Mouse (Mus musculus): ENCODE results near the gene Actl7a.

Gene Actl7a

GRCm38 (mm10) chr4:56743363-56744195, at the start of gene Actl7a:
TSS of gene Actl7a (plus strand) at chr4:56743413.
- no peak for DNase-seq

DNA sequence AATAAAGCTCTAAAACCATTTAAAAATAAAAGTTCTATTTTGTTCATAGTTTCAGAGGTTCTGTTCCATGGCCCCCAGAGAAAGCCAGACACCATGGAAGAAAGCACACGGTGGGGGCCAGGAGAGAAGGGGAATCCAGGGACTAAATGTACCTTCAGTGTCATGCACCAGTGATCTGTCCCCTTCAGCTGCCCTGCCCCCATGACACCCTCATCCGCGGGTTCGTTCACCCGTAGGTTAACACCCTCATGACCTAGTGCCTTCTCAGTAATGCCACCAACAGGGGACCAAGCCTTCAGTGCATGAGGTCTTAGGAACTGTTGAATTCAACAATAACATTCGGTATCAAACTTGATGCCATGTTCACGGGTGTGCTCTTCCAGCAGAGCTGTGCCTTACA, 46.8 kb upstream of the Actl7a start:
- no peak for DNase-seq

GRCm38 (mm10) chr4:56698671-56699070, 44.5 kb upstream of the Actl7a start:
- no peak for DNase-seq

DNA sequence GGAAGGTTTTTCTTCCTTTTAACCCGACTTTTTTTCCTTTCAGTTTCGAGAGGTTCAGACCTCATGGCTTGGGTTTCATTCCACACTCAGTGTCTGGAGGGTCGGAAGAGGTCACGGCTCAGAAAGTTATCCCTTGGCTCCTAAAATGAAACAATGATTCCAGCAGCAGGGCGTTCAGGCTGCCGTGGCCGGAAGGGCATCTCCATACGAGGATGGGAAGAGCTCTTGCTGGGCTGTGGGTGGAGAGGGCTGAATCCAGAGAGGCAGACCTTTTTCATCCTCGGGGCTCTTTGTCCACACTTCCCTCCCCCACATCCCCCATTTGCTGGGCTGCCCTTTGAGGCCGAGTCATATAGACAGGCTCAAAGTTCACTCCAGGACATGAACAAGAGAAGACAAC, 41.0 kb upstream of the Actl7a start:
- no peak for DNase-seq

GRCm38 (mm10) chr4:56713155-56713554, 30.1 kb upstream of the Actl7a start:
- no peak for DNase-seq

GRCm38 (mm10) chr4:56716801-56717200, 26.4 kb upstream of the Actl7a start:
- DNase-seq, result no peak

DNA sequence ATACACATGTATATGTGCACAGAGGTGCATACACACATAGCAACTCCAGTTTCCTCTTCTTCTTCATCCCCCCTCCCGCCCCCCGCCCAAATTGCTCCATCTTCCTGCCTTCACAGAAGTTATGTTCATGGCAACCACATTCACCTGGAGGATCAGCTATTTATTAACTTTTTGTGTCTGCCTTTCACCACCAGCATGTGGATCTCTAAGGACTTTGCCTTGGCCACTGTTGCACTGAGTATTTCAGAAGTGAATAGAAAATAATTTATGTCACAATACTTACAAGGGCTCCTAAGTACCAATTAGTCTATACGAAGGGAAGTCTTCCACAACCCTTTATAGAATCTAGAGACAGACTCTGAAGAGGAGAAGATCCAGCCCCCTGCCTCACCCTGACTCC, 25.3 kb upstream of the Actl7a start:
- DNase-seq, result no peak

DNA sequence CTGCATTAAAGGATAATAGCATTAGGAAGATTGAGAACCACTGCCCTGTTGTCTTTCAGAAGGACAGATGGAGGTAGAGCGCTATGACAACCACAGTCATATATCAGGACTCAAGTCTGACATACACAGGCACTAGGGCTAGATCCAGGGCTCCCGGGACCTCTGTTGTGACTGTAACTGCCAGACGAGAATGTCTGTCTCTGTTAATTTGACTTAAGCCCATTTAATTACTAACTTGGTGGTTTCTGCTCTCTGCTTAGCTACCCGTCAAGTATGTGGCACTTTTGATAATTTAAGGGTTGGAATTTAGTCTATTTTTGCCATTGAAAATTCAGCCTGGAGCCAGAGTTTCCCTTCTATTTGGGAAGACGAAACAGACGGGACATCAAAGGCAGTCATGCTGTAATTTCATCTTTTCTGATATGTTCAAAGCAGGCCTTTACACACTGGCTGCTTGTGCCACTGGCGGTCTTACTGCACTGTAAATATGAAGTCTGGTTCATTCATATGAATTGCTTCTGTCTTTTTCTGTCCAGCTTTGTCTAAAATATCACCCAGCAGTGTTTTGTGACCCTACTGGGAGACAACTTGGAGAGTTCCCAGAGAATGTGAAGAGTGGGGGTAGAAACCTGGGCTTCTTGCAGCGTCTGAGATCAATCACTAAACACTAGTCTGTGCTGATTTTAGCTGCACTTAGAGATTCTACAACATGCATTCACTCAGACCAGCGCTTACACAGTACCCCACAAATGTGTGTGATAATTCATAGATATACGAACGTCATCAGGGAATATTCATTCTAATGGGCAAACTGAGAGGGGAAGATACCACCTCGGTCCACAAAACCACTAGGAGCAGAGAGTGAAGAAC, 24.4 kb upstream of the Actl7a start:
- no peak for DNase-seq

DNA sequence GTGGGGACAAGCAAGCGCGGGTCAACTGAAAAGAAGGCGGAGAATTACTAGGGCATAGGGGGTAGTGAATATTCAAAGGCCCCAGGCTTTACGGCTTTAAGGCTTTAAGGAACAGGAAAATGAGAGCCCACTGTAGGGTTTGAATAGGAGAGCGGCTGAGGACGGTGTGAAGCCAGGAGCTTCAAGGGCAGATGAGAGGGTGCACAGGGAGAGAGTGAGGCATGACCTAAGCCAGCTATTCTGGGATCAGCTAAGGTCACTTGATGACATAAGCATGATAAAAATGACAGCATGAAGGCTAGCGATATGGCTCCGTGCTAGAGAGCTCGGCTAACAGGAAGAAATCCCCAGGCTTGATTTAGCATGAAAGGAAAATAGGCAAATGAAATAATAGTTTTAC, 23.8 kb upstream of the Actl7a start:
- no peak for DNase-seq

DNA sequence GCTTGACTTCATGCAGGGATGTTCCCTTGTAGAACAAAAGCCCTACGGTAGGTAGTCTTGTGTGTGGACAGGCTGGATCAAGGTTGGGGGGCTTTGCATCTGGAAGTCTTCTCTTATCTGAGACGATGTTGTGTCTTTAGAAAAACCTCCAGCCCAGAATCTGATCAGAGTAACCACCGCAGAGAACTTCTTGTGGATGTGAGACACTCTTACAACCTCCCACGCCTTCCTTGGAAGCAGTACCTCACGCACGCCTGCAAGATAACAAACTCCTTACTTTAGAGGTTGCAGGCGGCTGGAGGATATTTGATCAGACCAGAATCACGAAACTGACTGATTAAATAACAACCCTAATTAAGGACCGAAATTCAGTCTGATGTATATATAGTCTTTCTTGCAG, 22.8 kb upstream of the Actl7a start:
- no peak for DNase-seq

DNA sequence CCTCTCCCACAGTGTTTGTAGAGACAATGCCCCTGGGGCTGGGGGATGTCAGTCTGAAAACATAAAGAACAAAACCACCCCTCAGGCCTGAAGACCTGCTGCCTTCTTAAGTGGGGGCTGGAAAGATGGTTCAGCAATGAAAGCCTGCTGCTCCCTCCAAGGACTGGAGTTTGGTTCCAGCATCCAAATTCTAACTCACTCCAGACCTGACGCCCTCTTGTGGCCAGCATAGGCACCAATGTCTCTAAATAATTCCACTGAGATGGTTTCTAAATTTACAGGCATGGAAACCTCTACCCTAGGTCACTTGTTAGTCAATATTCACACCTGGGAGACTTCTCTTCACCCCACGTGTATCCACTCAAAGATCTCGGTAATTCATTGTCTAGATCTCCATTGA, 21.7 kb upstream of the Actl7a start:
- DNase-seq, result no peak

GRCm38 (mm10) chr4:56722346-56722745, 20.9 kb upstream of the Actl7a start:
- no peak for DNase-seq

GRCm38 (mm10) chr4:56723237-56723636, 20.0 kb upstream of the Actl7a start:
- DNase-seq, result no peak

DNA sequence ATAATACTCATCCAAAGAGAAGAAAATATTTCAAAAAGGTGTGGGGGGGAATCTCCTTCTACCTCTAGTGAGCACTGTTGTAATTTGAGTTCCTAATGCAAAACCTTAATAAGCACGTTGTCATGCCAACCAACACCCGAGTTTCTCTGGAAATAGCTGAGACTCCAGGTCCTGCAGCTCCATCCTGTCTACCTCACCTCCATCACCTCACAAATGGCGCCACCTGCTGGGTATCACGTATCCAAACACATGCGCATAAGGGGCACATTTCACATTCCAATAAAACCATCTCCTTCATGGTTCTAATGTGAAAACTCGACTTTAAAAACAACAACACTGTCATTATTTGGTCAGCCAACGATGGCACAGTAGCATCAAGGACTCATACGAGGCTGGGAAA, 17.4 kb upstream of the Actl7a start:
- DNase-seq, result no peak

DNA sequence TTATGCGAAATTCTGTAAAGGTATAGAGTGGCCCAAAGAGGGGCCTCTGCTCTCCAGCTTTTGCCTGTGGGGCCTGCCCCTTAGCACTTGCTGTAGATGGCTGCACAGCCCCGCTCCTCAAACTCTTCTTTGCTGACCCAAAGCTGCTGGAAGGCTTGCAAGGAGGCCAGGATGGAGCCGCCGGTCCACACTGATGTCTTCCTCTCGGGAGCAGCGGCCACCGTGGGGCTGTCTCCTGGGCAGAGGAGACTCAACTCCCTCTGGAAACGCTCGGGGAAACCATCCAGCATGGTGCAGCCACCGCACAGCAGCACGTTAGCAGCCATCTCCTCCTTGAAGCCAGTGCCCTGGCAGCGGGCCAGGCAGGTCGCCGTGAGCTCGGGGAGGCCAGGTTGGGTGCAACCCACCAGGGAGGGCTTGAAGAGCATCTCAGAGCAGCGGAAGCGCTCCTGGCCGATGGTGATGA, 3.2 kb upstream of the Actl7a start, which contains the start of gene Gm26657:
Gene Gm26657, plus strand, starts transcription at position 51 of the 466 bp plus-strand sequence.
- DNase-seq, result no peak

DNA sequence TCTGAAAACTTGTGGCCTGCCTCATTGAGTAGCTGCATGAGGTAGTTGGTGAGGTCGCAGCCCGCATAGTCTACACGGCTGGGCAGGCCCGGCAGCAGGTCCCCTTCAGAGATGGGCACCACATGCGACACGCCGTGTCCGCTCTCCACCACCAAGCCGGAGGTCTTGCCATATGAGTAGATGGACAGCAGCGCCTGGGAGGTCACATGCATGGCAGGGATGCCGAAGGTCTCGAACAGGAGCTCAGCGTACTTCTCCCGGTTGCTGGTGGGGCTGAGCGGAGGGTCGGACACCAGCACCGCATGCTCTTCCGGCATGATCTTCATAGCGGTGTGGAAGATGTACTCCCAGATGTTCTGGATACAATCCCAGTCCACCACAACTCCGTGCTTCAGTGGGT, 2.6 kb upstream of the Actl7a start:
- DNase-seq, result no peak

DNA sequence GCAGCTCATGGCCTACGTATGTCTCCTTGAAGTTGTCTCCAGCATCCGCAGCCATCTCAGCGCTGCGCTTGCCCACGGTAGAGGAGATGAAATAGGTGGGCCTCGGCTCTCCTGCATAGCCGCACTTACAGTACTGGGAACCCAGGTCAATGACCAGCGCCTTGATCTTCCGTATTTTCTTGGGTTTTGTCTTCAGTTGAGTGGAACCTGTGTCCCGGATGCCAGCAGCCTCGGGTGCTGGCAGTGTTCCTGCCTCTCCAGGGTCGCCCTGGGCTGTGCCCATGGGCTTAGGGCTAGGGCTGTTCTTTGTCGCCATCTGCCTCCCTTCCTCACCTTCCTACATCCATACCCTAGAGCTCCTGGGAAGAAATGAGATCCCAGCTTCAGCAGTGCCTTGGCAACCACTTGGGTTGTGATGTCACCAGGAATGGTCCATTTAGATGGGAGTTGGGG, 2.1 kb upstream of the Actl7a start, which contains the start of gene Actl7b:
Gene Actl7b, minus strand, starts transcription at position 403 of the 453 bp plus-strand sequence.
- no peak for DNase-seq

DNA sequence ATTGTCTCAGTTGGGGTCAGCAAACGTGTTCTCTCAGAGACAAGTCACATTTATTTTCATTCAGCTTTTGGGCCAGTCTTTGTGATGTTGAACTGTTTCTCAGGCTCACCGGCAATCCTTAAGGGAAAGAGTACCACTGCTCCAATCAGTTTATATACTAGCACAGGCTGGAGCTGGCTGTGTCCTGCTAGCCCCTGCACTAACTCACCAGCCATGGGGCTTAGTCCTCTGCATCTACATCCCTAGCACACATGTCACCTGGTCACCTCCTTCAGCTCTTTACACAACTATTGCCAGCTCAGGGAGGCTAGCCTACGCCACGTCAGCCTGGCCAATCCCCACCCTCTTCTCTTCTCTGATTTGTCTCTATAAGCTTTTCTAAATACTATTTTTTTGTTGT, 515 bp upstream of the Actl7a start:
- DNase-seq, result no peak

DNA sequence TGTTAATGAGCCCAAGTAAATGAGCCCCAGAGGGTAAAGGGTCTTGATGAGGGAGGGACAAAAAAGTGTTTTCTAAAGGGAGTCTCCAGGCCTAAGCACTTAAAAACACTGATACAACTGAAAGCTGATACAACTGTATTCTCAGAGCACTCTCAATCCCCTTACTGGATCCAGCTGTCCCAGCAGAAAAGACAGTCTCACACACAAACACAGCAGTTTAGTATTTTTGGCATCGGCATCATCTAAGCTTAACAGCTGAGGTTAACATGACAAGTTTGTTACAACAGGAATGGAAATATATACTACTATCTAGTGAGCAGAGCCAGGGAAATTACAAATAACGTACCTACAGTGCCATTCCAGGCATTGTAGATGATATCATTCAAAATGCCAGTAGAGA, 3.1 kb downstream of the Actl7a start:
- DNase-seq, result no peak

- DNase-seq, result no peak
These were observed 4.2 kb downstream of the Actl7a start for GRCm38 (mm10) chr4:56747456-56747855.

GRCm38 (mm10) chr4:56756021-56756420, 12.8 kb downstream of the Actl7a start:
- no peak for DNase-seq

DNA sequence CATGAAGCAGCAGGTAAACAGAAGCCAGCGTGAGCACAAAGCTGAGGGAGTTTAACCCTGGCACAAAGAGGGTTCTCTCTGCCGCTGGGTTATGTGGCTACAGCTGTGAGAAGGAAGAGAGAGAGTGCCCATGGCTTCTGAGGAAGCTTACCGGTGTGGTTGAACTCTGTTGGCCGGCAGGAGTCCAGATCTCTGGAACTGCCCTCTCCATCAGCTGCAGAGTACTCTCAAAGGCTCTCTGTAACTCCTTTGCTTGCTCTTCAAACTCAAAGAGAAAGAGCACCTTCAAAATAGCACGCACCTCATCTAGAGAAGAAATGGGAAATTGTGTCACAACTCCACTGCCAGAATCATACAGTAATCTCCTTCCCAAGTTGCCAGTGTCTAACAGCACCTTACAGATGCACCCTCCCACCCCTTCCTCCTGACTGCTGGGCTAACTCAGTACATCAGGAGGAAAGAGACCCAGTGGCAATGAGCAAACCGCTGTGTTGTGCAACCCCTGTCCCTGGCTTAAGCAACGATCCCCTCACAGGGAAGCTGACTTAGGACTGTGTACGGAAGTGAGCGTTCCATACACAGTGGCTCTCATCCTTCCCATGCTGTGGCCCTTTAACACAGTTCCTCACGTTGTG, 13.9 kb downstream of the Actl7a start:
- no peak for DNase-seq

GRCm38 (mm10) chr4:56757693-56758092, 14.5 kb downstream of the Actl7a start:
- no peak for DNase-seq

Data from cerebellum, adult 11-12 months (tissue).